In genomic region chr10:120701833-120702232, GRCm38 (mm10) we compare ENCODE assay signal across 8 mouse cellular contexts.
DNase-seq lines count a peak whose midpoint lies in the region; ATAC-seq lines count a peak whose summit lies in the region.

No protein-coding gene starts in this region.

- H3K27ac ChIP-seq in forebrain, embryonic 10.5 days = peak overlapping the region; percentile 67; the same call in 1 of the 2 replicates
- no peak overlapping the region for H3K27ac ChIP-seq in forebrain, embryonic 12.5 days
- H3K27ac ChIP-seq in midbrain, embryonic 13.5 days = no peak overlapping the region

- DNase-seq in forebrain, embryonic 10.5 days (ENCODE audit: extremely low spot score, low spot score) = peak; percentile 83
- DNase-seq in embryo, embryonic 10.5 days (ENCODE audit: low spot score) = peak; percentile 86
- peak; percentile 60 to 81 for DNase-seq in gastrocnemius, postnatal 4 days (ENCODE audit: low spot score in 2 of 2)
- peak; percentile 82 for DNase-seq in kidney, adult 18-20 months
- peak; percentile 68 to 73 for DNase-seq in left cerebral cortex, postnatal 36 days (ENCODE audit: low spot score in 2 of 2)
- DNase-seq in spleen, postnatal 36 days (ENCODE audit: low spot score in 2 of 2) = peak; percentile 38 to 45

- H3K9me3 ChIP-seq in forebrain, embryonic 10.5 days = peaks cover 4% of the 10 kb centered on the region
- no peaks in the 10 kb centered on the region for H3K9me3 ChIP-seq in forebrain, embryonic 12.5 days
- no peaks in the 10 kb centered on the region for H3K9me3 ChIP-seq in midbrain, embryonic 13.5 days

- peaks cover 5% of the 10 kb centered on the region for H3K27me3 ChIP-seq in forebrain, embryonic 10.5 days (ENCODE audit: poor library complexity, severe bottlenecking)
- H3K27me3 ChIP-seq in forebrain, embryonic 12.5 days = peaks cover 5% of the 10 kb centered on the region; the same call in 1 of the 2 replicates
- peaks cover 8% of the 10 kb centered on the region; the same call in 1 of the 2 replicates for H3K27me3 ChIP-seq in midbrain, embryonic 13.5 days

- no peak overlapping the region for H3K4me2 ChIP-seq in forebrain, embryonic 12.5 days
- H3K4me2 ChIP-seq in midbrain, embryonic 13.5 days (replicated peaks) = no peak overlapping the region

- no peak overlapping the region for H3K4me3 ChIP-seq in forebrain, embryonic 10.5 days
- no peak overlapping the region for H3K4me3 ChIP-seq in forebrain, embryonic 12.5 days (replicated peaks)
- H3K4me3 ChIP-seq in midbrain, embryonic 13.5 days (replicated peaks) = no peak overlapping the region

- no peak for ATAC-seq in forebrain, embryonic 12.5 days (ENCODE audit: low FRiP score)
- ATAC-seq in midbrain, embryonic 13.5 days = peak; percentile 62; the same call in 1 of the 2 replicates

- H3K9ac ChIP-seq in forebrain, embryonic 12.5 days = no peak overlapping the region
- no peak overlapping the region for H3K9ac ChIP-seq in midbrain, embryonic 13.5 days (replicated peaks)

- H3K36me3 ChIP-seq in forebrain, embryonic 10.5 days (replicated peaks) = no peaks in the 10 kb centered on the region
- no peaks in the 10 kb centered on the region for H3K36me3 ChIP-seq in forebrain, embryonic 12.5 days (replicated peaks)
- H3K36me3 ChIP-seq in midbrain, embryonic 13.5 days = no peaks in the 10 kb centered on the region

- intact Hi-C loops in left cerebral cortex, postnatal 36 days (cut with DNase I) = loop anchor here (5.0 to 10.0 kb wide), 3 partner anchors 237 to 445 kb away; no protein-coding TSS in a partner anchor

- WGBS in forebrain, embryonic 10.5 days = 39% methylated on average over 11 of the region's 11 CpGs
- WGBS in forebrain, embryonic 12.5 days = 33% methylated on average over 11 of the region's 11 CpGs
- WGBS in midbrain, embryonic 13.5 days = 33% methylated on average over 11 of the region's 11 CpGs

- peaks cover 23% of the 10 kb centered on the region for H3K4me1 ChIP-seq in forebrain, embryonic 10.5 days
- peaks cover 15% of the 10 kb centered on the region for H3K4me1 ChIP-seq in forebrain, embryonic 12.5 days
- H3K4me1 ChIP-seq in midbrain, embryonic 13.5 days (replicated peaks) = peaks cover 10% of the 10 kb centered on the region
